Mouse (Mus musculus): Measurements from ENCODE around the gene 2010111I01Rik.
A peak's percentile ranks its signal among the peaks of the same experiment; 100 is the strongest.
"Not testable (repeated sequence)": the region's sequence is repeated elsewhere in the genome, so short reads cannot be mapped to it uniquely, and the experiment has no call there.

The 2010111I01Rik gene

GRCm38 (mm10) chr13:63306768-63307167 lies 342.1 kb downstream of the 2010111I01Rik start:
- DNase-seq (ENCODE audit: extremely low read depth, low read depth), result no peak

GRCm38 (mm10) chr13:63309563-63309962 lies 344.9 kb downstream of the 2010111I01Rik start:
- DNase-seq (ENCODE audit: extremely low read depth, low read depth), result no peak

GRCm38 (mm10) chr13:63311156-63311555 lies 346.5 kb downstream of the 2010111I01Rik start:
- no peak for DNase-seq (ENCODE audit: extremely low read depth, low read depth)

- DNase-seq (ENCODE audit: extremely low read depth, low read depth), result no peak
Measured at GRCm38 (mm10) chr13:63313247-63313646, 348.6 kb downstream of the 2010111I01Rik start.

GRCm38 (mm10) chr13:63313748-63314607 lies 349.3 kb downstream of the 2010111I01Rik start:
- DNase-seq (ENCODE audit: extremely low read depth, low read depth), result peak; percentile 75

- DNase-seq (ENCODE audit: extremely low read depth, low read depth), result no peak
Measured at GRCm38 (mm10) chr13:63314608-63314920, 349.9 kb downstream of the 2010111I01Rik start.

GRCm38 (mm10) chr13:63315111-63315510 lies 350.4 kb downstream of the 2010111I01Rik start:
- DNase-seq (ENCODE audit: extremely low read depth, low read depth), result not testable (repeated sequence)

- no peak for DNase-seq (ENCODE audit: extremely low read depth, low read depth)
Measured at GRCm38 (mm10) chr13:63315777-63316176, 351.1 kb downstream of the 2010111I01Rik start.

GRCm38 (mm10) chr13:63316407-63316806 lies 351.7 kb downstream of the 2010111I01Rik start:
- no peak for DNase-seq (ENCODE audit: extremely low read depth, low read depth)

- DNase-seq (ENCODE audit: extremely low read depth, low read depth), result no peak
Measured at GRCm38 (mm10) chr13:63317681-63318104, 353.0 kb downstream of the 2010111I01Rik start.

GRCm38 (mm10) chr13:63319814-63320213 lies 355.1 kb downstream of the 2010111I01Rik start:
- DNase-seq (ENCODE audit: extremely low read depth, low read depth), result no peak

- no peak for DNase-seq (ENCODE audit: extremely low read depth, low read depth)
Measured at GRCm38 (mm10) chr13:63321689-63322088, 357.0 kb downstream of the 2010111I01Rik start.

- no peak for DNase-seq (ENCODE audit: extremely low read depth, low read depth)
Measured at GRCm38 (mm10) chr13:63322756-63323155, 358.1 kb downstream of the 2010111I01Rik start.

GRCm38 (mm10) chr13:63323286-63324075 lies 358.8 kb downstream of the 2010111I01Rik start:
- no peak for DNase-seq (ENCODE audit: extremely low read depth, low read depth)

GRCm38 (mm10) chr13:63324311-63324710 lies 359.6 kb downstream of the 2010111I01Rik start:
- DNase-seq (ENCODE audit: extremely low read depth, low read depth), result no peak

GRCm38 (mm10) chr13:63324978-63325848 lies 360.5 kb downstream of the 2010111I01Rik start:
- peak; percentile 43 for DNase-seq (ENCODE audit: extremely low read depth, low read depth)

- no peak for DNase-seq (ENCODE audit: extremely low read depth, low read depth)
Measured at GRCm38 (mm10) chr13:63326015-63326414, 361.3 kb downstream of the 2010111I01Rik start.

- no peak for DNase-seq (ENCODE audit: extremely low read depth, low read depth)
Measured at GRCm38 (mm10) chr13:63330236-63330860, 365.7 kb downstream of the 2010111I01Rik start.

GRCm38 (mm10) chr13:63331379-63331778 lies 366.7 kb downstream of the 2010111I01Rik start:
- no peak for DNase-seq (ENCODE audit: extremely low read depth, low read depth)

GRCm38 (mm10) chr13:63332576-63333300 lies 368.0 kb downstream of the 2010111I01Rik start:
- DNase-seq (ENCODE audit: extremely low read depth, low read depth), result no peak

Data from MEL-GATA-1-ER (cell line).